Mouse (Mus musculus) cerebellum, postnatal 10 days (tissue): ENCODE results near the gene Ptprn2.

ENCODE experiments used
- DNase-seq, 2 experiments: peaks; one replicate each; pipeline ENCODE4 v3.0.0; 2021; ENCODE audit warnings: mixed read lengths in 2 of 2

Gene Ptprn2

GRCm38 (mm10) chr12:117151611-117152010, 666.1 kb downstream of the Ptprn2 start:
- DNase-seq, result no peak

- peak in 1 of 2 experiments; percentile 22 for DNase-seq
Measured at GRCm38 (mm10) chr12:117152366-117153165, 667.0 kb downstream of the Ptprn2 start.

- DNase-seq, result no peak
Measured at GRCm38 (mm10) chr12:117153166-117153480, 667.6 kb downstream of the Ptprn2 start.

- peak; percentile 33 to 44 for DNase-seq
Measured at GRCm38 (mm10) chr12:117153671-117154355, 668.3 kb downstream of the Ptprn2 start.

- DNase-seq, result no peak
Measured at GRCm38 (mm10) chr12:117154356-117155243, 669.1 kb downstream of the Ptprn2 start.

GRCm38 (mm10) chr12:117155307-117156220, 670.0 kb downstream of the Ptprn2 start:
- no peak for DNase-seq

- no peak for DNase-seq
Measured at GRCm38 (mm10) chr12:117156256-117156655, 670.7 kb downstream of the Ptprn2 start.

- no peak for DNase-seq
Measured at GRCm38 (mm10) chr12:117156786-117157185, 671.3 kb downstream of the Ptprn2 start.

- no peak for DNase-seq
Measured at GRCm38 (mm10) chr12:117157249-117157648, 671.7 kb downstream of the Ptprn2 start.

GRCm38 (mm10) chr12:117157660-117158386, 672.3 kb downstream of the Ptprn2 start:
- no peak for DNase-seq

- DNase-seq, result no peak
Measured at GRCm38 (mm10) chr12:117158950-117159668, 673.6 kb downstream of the Ptprn2 start.

GRCm38 (mm10) chr12:117159669-117160210, 674.2 kb downstream of the Ptprn2 start:
- DNase-seq, result peak; percentile 28 to 35

- peak in 1 of 2 experiments; percentile 34 for DNase-seq
Measured at GRCm38 (mm10) chr12:117160211-117160891, 674.8 kb downstream of the Ptprn2 start.

- DNase-seq, result no peak
Measured at GRCm38 (mm10) chr12:117162180-117162579, 676.7 kb downstream of the Ptprn2 start.

GRCm38 (mm10) chr12:117163789-117164188, 678.3 kb downstream of the Ptprn2 start:
- peak in 1 of 2 experiments; percentile 34 for DNase-seq

- DNase-seq, result no peak
Measured at GRCm38 (mm10) chr12:117166266-117166665, 680.7 kb downstream of the Ptprn2 start.

GRCm38 (mm10) chr12:117169670-117170069, 684.1 kb downstream of the Ptprn2 start:
- DNase-seq, result no peak

GRCm38 (mm10) chr12:117172529-117172884, 687.0 kb downstream of the Ptprn2 start:
- no peak for DNase-seq

GRCm38 (mm10) chr12:117172885-117173529, 687.5 kb downstream of the Ptprn2 start:
- DNase-seq, result no peak
